Mouse (Mus musculus): ENCODE measurements around the gene Diaph3. TPM values are rescaled to one million over a fixed set of nuclear protein-coding genes. Genes with fewer than 3 reads are reported as not detected.
A peak's percentile ranks its signal among the peaks of the same experiment; 100 is the strongest.
"Not testable (repeated sequence)": the region's sequence is repeated elsewhere in the genome, so short reads cannot be mapped to it uniquely, and the experiment has no call there.

Gene Diaph3
- polyA plus RNA-seq, 1 experiment from 2014 or later, result 14.5 TPM

GRCm38 (mm10) chr14:86738916-86739315, 402.1 kb downstream of the Diaph3 start:
- no peak for DNase-seq (ENCODE audit: low spot score)

- DNase-seq (ENCODE audit: low spot score), result peak; percentile 58
These were observed 404.4 kb downstream of the Diaph3 start for GRCm38 (mm10) chr14:86736646-86737045.

GRCm38 (mm10) chr14:86731300-86731699, 409.7 kb downstream of the Diaph3 start:
- no peak for DNase-seq (ENCODE audit: low spot score)

- DNase-seq (ENCODE audit: low spot score), result no peak
These were observed 411.4 kb downstream of the Diaph3 start for GRCm38 (mm10) chr14:86729617-86730098.

- DNase-seq (ENCODE audit: low spot score), result no peak
These were observed 413.4 kb downstream of the Diaph3 start for GRCm38 (mm10) chr14:86727538-86728045.

GRCm38 (mm10) chr14:86721768-86722167, 419.3 kb downstream of the Diaph3 start:
- no peak for DNase-seq (ENCODE audit: low spot score)

- DNase-seq (ENCODE audit: low spot score), result no peak
These were observed 420.0 kb downstream of the Diaph3 start for GRCm38 (mm10) chr14:86721082-86721481.

- DNase-seq (ENCODE audit: low spot score), result not testable (repeated sequence)
These were observed 420.6 kb downstream of the Diaph3 start for GRCm38 (mm10) chr14:86720408-86720807.

GRCm38 (mm10) chr14:86714088-86714690, 426.8 kb downstream of the Diaph3 start:
- no peak for DNase-seq (ENCODE audit: low spot score)

- DNase-seq (ENCODE audit: low spot score), result no peak
These were observed 437.0 kb downstream of the Diaph3 start for GRCm38 (mm10) chr14:86704080-86704479.

GRCm38 (mm10) chr14:86701145-86701544, 439.9 kb downstream of the Diaph3 start:
- no peak for DNase-seq (ENCODE audit: low spot score)

- no peak for DNase-seq (ENCODE audit: low spot score)
These were observed 443.1 kb downstream of the Diaph3 start for GRCm38 (mm10) chr14:86697887-86698286.

GRCm38 (mm10) chr14:86692714-86693113, 448.3 kb downstream of the Diaph3 start:
- DNase-seq (ENCODE audit: low spot score), result no peak

- no peak for DNase-seq (ENCODE audit: low spot score)
These were observed 449.7 kb downstream of the Diaph3 start for GRCm38 (mm10) chr14:86691298-86691697.

- no peak for DNase-seq (ENCODE audit: low spot score)
These were observed 456.2 kb downstream of the Diaph3 start for GRCm38 (mm10) chr14:86684585-86685503.

- DNase-seq (ENCODE audit: low spot score), result peak; percentile 51
These were observed 459.1 kb downstream of the Diaph3 start for GRCm38 (mm10) chr14:86681951-86682350.

GRCm38 (mm10) chr14:86678992-86679391, 462.0 kb downstream of the Diaph3 start:
- no peak for DNase-seq (ENCODE audit: low spot score)

- peak; percentile 26 for DNase-seq (ENCODE audit: low spot score)
These were observed 462.8 kb downstream of the Diaph3 start for GRCm38 (mm10) chr14:86678179-86678780.

GRCm38 (mm10) chr14:86677015-86677414, 464.0 kb downstream of the Diaph3 start:
- DNase-seq (ENCODE audit: low spot score), result no peak

GRCm38 (mm10) chr14:86675314-86675713, 465.7 kb downstream of the Diaph3 start:
- no peak for DNase-seq (ENCODE audit: low spot score)

- DNase-seq (ENCODE audit: low spot score), result no peak
These were observed 478.2 kb downstream of the Diaph3 start for GRCm38 (mm10) chr14:86662846-86663245.

GRCm38 (mm10) chr14:86660556-86660955, 480.5 kb downstream of the Diaph3 start:
- no peak for DNase-seq (ENCODE audit: low spot score)

All from thymus, postnatal 0 days (tissue).